Mouse (Mus musculus) intestine, embryonic 15.5 days (tissue): ENCODE measurements around the gene Mfsd4a. TPM values are rescaled to one million over a fixed set of nuclear protein-coding genes. Genes with fewer than 3 reads are reported as not detected.

Experiments used
- ATAC-seq: fragments of 200-750 bp; cut with Nextera tagmentation; 2 replicates; pipeline ENCODE4 v1.8.0; 2017; ENCODE audit warnings: moderate TSS enrichment, moderate library complexity
- H3K27ac ChIP-seq: fragments of 300-500 bp; sonication (generic); 2 replicates; pipeline ENCODE4 v1.5.1; 2015; ENCODE audit warnings: mild to moderate bottlenecking, inconsistent platforms
- H3K27me3 ChIP-seq: fragments of 300-500 bp; sonication (generic); replicated peaks from 2 replicates; pipeline ENCODE4 v1.6.1; 2015; ENCODE audit warnings: inconsistent platforms
- H3K36me3 ChIP-seq: fragments of 300-500 bp; sonication (generic); 2 replicates; pipeline ENCODE4 v1.6.1; 2015; ENCODE audit warnings: inconsistent platforms
- H3K4me1 ChIP-seq: fragments of 300-500 bp; sonication (generic); replicated peaks from 2 replicates; pipeline ENCODE4 v1.6.1; 2015; ENCODE audit warnings: inconsistent platforms
- H3K4me2 ChIP-seq: fragments of 300-500 bp; sonication (generic); replicated peaks from 2 replicates; pipeline ENCODE4 v1.6.1; 2015; ENCODE audit warnings: mild to moderate bottlenecking, inconsistent platforms
- H3K4me3 ChIP-seq: fragments of 300-500 bp; sonication (generic); replicated peaks from 2 replicates; pipeline ENCODE4 v1.5.1; 2015; ENCODE audit warnings: inconsistent platforms
- H3K9ac ChIP-seq: fragments of 300-500 bp; sonication (generic); 2 replicates; pipeline ENCODE4 v1.6.1; 2015; ENCODE audit warnings: inconsistent platforms
- H3K9me3 ChIP-seq: fragments of 300-500 bp; sonication (generic); 2 replicates; pipeline ENCODE4 v1.6.1; 2016; ENCODE audit warnings: inconsistent platforms
- WGBS: fragments of 180-500 bp; shearing (Covaris S2); methylation state at CpG from one replicate; pipeline ENCODE4 v1.1.7; 2015; 5-methylcytosine and 5-hydroxymethylcytosine counted together
- polyA plus RNA-seq: library from polyadenylated mRNA; unstranded; fragments of >200 nt; fragmentation: Nextera tagmentation; extraction: Ambion mirVana; gene quantifications from 2 replicates; pipeline ENCODE4 v1.2.1, GENCODE M21; 2015

Mfsd4a gene
- polyA plus RNA-seq, 1 experiment from 2014 or later = 8.7 TPM

DNA sequence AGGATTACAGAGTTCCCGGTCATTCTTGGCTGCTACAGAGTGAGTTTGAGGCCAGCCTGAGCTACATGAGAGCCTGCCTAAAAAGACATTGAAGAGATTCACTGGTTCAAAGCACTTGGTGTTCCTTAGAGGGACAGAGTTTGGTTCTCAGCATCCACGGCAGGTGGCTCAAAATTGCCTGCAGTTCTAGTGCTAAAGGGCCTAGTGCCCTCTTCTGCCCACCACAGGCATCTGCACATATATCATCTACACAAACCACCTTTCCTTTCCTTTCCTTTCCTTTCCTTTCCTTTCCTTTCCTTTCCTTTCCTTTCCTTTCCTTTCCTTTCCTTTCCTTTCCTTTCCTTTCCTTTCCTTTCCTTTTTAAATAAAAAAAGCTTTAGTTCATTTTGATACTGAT, 37.3 kb downstream of the Mfsd4a start:
- H3K4me2 ChIP-seq = no peak overlapping the region
- no peak overlapping the region for H3K4me3 ChIP-seq
- H3K36me3 ChIP-seq = peaks cover 9% of the 10 kb centered on the region; the same call in 1 of the 2 replicates
- H3K27ac ChIP-seq = no peak overlapping the region
- WGBS = 67% methylated on average over 2 of the region's 2 CpGs
- ATAC-seq = no peak
- no peaks in the 10 kb centered on the region for H3K9me3 ChIP-seq
- no peaks in the 10 kb centered on the region for H3K27me3 ChIP-seq
- no peaks in the 10 kb centered on the region for H3K4me1 ChIP-seq
- H3K9ac ChIP-seq = no peak overlapping the region

DNA sequence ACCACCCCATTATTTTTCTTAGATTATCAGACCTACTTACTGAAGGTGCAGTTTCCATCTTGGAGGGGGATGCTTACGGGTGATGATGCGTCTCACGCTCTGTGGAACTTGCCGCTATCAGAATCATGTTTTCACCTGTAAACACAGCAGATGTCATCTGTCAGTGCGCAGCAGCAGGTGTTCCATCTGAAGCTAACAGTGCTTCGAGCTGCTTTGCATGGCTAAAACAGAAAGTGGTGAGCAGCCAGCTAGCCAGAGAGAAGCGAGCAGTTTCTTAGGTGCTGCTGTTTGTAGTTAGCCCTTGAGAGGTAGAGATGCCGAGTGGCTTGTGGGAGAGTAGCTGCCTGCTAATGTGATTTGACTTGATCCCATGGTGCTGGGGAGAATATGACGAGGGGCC, 39.4 kb downstream of the Mfsd4a start:
- H3K4me1 ChIP-seq = no peaks in the 10 kb centered on the region
- no peaks in the 10 kb centered on the region for H3K27me3 ChIP-seq
- WGBS = 91% methylated on average over 9 of the region's 9 CpGs
- H3K4me2 ChIP-seq = no peak overlapping the region
- H3K27ac ChIP-seq = no peak overlapping the region
- no peak overlapping the region for H3K9ac ChIP-seq
- ATAC-seq = no peak
- H3K4me3 ChIP-seq = no peak overlapping the region
- H3K9me3 ChIP-seq = no peaks in the 10 kb centered on the region
- H3K36me3 ChIP-seq = peaks cover 12% of the 10 kb centered on the region

DNA sequence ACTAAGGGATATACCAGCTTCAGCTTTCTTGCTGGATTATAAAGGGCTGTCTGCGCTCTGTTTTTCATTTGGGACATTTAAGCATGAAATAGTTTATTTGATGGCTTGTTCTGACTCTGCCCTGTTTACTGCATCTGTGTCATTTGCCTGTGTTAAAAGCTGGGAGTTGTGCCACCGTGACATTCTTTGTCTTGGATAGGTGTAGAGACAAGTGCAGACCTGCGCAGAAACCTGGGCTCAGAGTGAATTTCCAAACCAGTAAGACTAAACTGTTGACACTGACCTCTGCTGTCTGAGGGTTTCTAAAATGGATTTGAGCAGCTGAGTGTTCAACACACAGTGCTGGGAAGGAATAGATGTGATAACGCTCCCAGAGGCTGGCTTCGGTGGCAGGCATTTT, 39.9 kb downstream of the Mfsd4a start:
- 88% methylated on average over 5 of the region's 5 CpGs for WGBS
- Histone ChIP-seq H3K4me3 (no peak overlapping the region), H3K4me2 (no peak overlapping the region), H3K27ac (no peak overlapping the region), H3K9ac (no peak overlapping the region), H3K27me3 (no peaks in the 10 kb centered on the region), H3K4me1 (no peaks in the 10 kb centered on the region), H3K9me3 (no peaks in the 10 kb centered on the region), H3K36me3 (peaks cover 10% of the 10 kb centered on the region)
- ATAC-seq = no peak

DNA sequence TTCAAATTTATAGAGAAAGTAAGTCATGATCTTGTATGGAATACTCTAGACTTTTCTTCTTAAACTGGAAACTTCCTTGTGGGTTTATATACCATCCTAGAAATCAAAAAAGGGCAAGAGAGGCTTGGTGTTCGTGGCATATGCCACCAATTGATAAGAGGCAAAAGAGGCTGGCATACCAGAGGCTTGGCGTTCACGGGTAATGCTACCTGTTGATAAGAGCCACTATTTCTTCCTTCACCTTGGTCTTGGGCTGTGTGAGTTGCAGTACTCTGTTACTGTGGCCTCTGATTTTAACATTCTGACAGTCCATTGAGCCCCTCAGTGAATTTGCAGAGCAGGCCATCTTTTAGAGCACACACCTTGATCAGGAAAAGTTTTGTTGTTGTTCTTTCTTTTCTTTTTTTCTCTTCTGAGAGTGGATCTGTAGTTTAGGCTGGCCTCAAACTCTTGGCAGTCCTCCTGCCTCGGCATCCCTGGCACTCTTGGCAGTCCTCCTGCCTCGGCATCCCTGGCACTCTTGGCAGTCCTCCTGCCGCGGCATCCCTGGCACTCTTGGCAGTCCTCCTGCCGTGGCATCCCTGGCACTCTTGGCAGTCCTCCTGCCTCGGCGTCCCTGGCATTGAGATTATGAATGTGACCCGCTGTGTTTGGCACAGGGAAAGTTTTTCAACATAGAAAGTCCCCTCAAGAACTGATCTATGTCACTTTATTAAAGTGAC, 40.8 kb downstream of the Mfsd4a start:
- H3K4me3 ChIP-seq = no peak overlapping the region
- H3K4me2 ChIP-seq = no peak overlapping the region
- no peak overlapping the region for H3K27ac ChIP-seq
- H3K27me3 ChIP-seq = no peaks in the 10 kb centered on the region
- H3K36me3 ChIP-seq = peaks cover 10% of the 10 kb centered on the region; the same call in 1 of the 2 replicates
- 90% methylated on average over 11 of the region's 11 CpGs for WGBS
- no peaks in the 10 kb centered on the region for H3K9me3 ChIP-seq
- H3K9ac ChIP-seq = no peak overlapping the region
- peak; percentile 45; the same call in 1 of the 2 replicates for ATAC-seq
- H3K4me1 ChIP-seq = no peaks in the 10 kb centered on the region

GRCm38 (mm10) chr1:132022107-132022506, 45.8 kb downstream of the Mfsd4a start:
- peak; percentile 66 for ATAC-seq
- H3K4me2 ChIP-seq = no peak overlapping the region
- H3K27me3 ChIP-seq = no peaks in the 10 kb centered on the region
- H3K4me1 ChIP-seq = no peaks in the 10 kb centered on the region
- H3K9ac ChIP-seq = no peak overlapping the region
- no peak overlapping the region for H3K4me3 ChIP-seq
- H3K9me3 ChIP-seq = no peaks in the 10 kb centered on the region
- 73% methylated on average over 3 of the region's 3 CpGs for WGBS
- H3K27ac ChIP-seq = no peak overlapping the region
- peaks cover 25% of the 10 kb centered on the region for H3K36me3 ChIP-seq

GRCm38 (mm10) chr1:132019876-132020275, 48.0 kb downstream of the Mfsd4a start:
- H3K36me3 ChIP-seq = peaks cover 22% of the 10 kb centered on the region
- no peaks in the 10 kb centered on the region for H3K4me1 ChIP-seq
- no peaks in the 10 kb centered on the region for H3K9me3 ChIP-seq
- no peak overlapping the region for H3K27ac ChIP-seq
- no peak overlapping the region for H3K4me3 ChIP-seq
- no peak overlapping the region for H3K9ac ChIP-seq
- H3K4me2 ChIP-seq = no peak overlapping the region
- no peak for ATAC-seq
- no peaks in the 10 kb centered on the region for H3K27me3 ChIP-seq
- WGBS = 86% methylated on average over 7 of the region's 7 CpGs

- H3K4me3 ChIP-seq = no peak overlapping the region
- no peaks in the 10 kb centered on the region for H3K9me3 ChIP-seq
- no peak overlapping the region for H3K9ac ChIP-seq
- H3K27me3 ChIP-seq = no peaks in the 10 kb centered on the region
- no peak for ATAC-seq
- H3K36me3 ChIP-seq = peaks cover 18% of the 10 kb centered on the region
- H3K4me1 ChIP-seq = no peaks in the 10 kb centered on the region
- no peak overlapping the region for H3K27ac ChIP-seq
- no peak overlapping the region for H3K4me2 ChIP-seq
- 92% methylated on average over 1 of the region's 1 CpGs for WGBS
Observed at GRCm38 (mm10) chr1:132016691-132017090, 51.2 kb downstream of the Mfsd4a start.

DNA sequence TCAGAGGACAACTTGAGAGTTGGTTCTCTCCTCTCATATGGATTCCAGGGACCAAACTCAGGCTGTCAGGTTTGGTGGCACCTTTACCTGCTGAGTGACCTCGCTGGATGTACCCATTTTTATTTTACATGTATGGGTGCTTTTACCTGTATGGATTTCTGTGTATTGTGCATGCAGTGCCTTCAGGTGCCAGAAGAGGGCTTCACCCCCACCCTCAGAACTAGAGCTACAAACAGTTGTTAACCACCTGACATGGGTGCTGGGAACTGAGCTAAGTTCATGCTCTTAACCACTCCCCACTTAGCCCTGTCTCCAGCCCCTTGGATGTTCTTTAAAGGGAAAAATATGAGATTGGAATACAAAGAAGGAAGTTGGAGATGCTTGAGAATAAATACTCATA, 53.1 kb downstream of the Mfsd4a start:
- H3K4me1 ChIP-seq = 0 out of 2 replicates have a peak, but pooled peaks cover 3% of the 10 kb centered on the region
- no peak overlapping the region for H3K27ac ChIP-seq
- no peak overlapping the region for H3K4me2 ChIP-seq
- no peak for ATAC-seq
- no peaks in the 10 kb centered on the region for H3K9me3 ChIP-seq
- no peak overlapping the region for H3K9ac ChIP-seq
- H3K4me3 ChIP-seq = no peak overlapping the region
- H3K27me3 ChIP-seq = no peaks in the 10 kb centered on the region
- H3K36me3 ChIP-seq = peaks cover 14% of the 10 kb centered on the region
- 100% methylated on average over 1 of the region's 1 CpGs for WGBS

GRCm38 (mm10) chr1:132012861-132013260, 55.0 kb downstream of the Mfsd4a start:
- Histone ChIP-seq H3K4me2 (no peak overlapping the region), H3K9me3 (no peaks in the 10 kb centered on the region), H3K27me3 (no peaks in the 10 kb centered on the region), H3K27ac (no peak overlapping the region), H3K4me1 (peaks cover 11% of the 10 kb centered on the region), H3K4me3 (no peak overlapping the region), H3K9ac (no peak overlapping the region), H3K36me3 (peaks cover 3% of the 10 kb centered on the region)
- ATAC-seq = no peak
- 84% methylated on average over 8 of the region's 8 CpGs for WGBS

GRCm38 (mm10) chr1:132011785-132012184, 56.1 kb downstream of the Mfsd4a start:
- Histone ChIP-seq H3K9ac (no peak overlapping the region), H3K27me3 (no peaks in the 10 kb centered on the region), H3K4me3 (no peak overlapping the region), H3K9me3 (no peaks in the 10 kb centered on the region), H3K4me1 (peaks cover 12% of the 10 kb centered on the region), H3K27ac (no peak overlapping the region), H3K36me3 (no peaks in the 10 kb centered on the region), H3K4me2 (no peak overlapping the region)
- 79% methylated on average over 2 of the region's 2 CpGs for WGBS
- no peak for ATAC-seq

GRCm38 (mm10) chr1:132010632-132011501, 57.0 kb downstream of the Mfsd4a start:
- ATAC-seq = no peak
- no peaks in the 10 kb centered on the region for H3K27me3 ChIP-seq
- no peak overlapping the region for H3K4me3 ChIP-seq
- 82% methylated on average over 17 of the region's 17 CpGs for WGBS
- H3K4me2 ChIP-seq = no peak overlapping the region
- H3K27ac ChIP-seq = no peak overlapping the region
- no peaks in the 10 kb centered on the region for H3K36me3 ChIP-seq
- H3K9ac ChIP-seq = no peak overlapping the region
- peaks cover 14% of the 10 kb centered on the region for H3K4me1 ChIP-seq
- H3K9me3 ChIP-seq = no peaks in the 10 kb centered on the region

DNA sequence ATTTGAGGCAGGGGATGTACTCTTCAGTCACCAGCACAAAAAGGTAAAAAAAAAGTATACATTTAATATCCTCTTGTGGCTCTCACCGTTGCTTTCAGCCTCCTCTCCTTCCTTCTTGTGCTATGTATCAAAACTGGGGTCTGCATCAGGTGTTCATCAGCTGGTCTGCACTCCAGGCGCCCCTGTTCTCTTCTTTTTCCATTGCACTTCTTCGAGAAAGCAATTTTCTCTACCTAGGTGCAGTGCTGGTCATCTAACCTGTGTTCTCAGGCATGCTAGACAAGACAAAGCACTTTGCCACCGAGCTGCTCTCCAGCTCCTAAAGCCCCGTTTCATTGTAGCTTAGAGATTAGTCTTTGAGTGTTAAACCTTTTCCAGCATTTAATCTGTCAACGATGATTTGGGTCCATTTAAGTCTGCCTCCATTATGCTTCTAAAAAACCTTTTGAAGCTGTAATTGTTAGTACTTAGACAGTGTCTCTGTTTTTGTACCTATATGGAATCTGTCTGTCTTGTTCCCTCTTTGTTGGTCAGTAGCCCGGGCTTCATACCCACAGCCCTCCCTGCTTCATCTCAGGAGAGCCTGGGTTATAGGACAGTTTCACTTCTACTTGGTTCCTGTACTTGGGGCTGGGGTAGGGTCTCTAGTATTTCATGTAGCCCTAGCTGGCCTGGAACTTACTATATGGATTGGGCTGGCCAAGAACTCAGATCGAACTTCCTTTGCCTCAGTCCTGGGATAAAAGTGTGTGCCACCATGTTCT, 58.8 kb downstream of the Mfsd4a start:
- no peak for ATAC-seq
- WGBS = 34% methylated on average over 8 of the region's 8 CpGs
- no peak overlapping the region for H3K27ac ChIP-seq

More for the DNA sequence above, 58.8 kb downstream of the Mfsd4a start:
- H3K36me3 ChIP-seq = no peaks in the 10 kb centered on the region
- H3K9ac ChIP-seq = peak overlapping the region; percentile 95
- H3K27me3 ChIP-seq = no peaks in the 10 kb centered on the region
- H3K4me2 ChIP-seq = peak overlapping the region; percentile 59
- H3K4me3 ChIP-seq = peak overlapping the region; percentile 76
- no peaks in the 10 kb centered on the region for H3K9me3 ChIP-seq
- H3K4me1 ChIP-seq = peaks cover 14% of the 10 kb centered on the region
